Mouse (Mus musculus) stomach, postnatal 0 days (tissue): ENCODE measurements around the gene Lrrc47.

ENCODE experiments used
- CTCF ChIP-seq: IDR thresholded peaks from 2 replicates; pipeline ENCODE4 v1.5.1; 2016; ENCODE audit warnings: antibody characterized with exemption, low read depth, mild to moderate bottlenecking, moderate library complexity
- EP300 ChIP-seq: optimal IDR thresholded peaks from 2 replicates; pipeline ENCODE3; 2016; ENCODE audit warnings: antibody characterized with exemption

GRCm38 (mm10) chr4:154015476-154015875 is 3.9 kb downstream of the Lrrc47 start:
- TF ChIP-seq EP300 (no peak), CTCF (no peak)
